Mouse (Mus musculus): ENCODE results near the gene Pbx2. TPM values are rescaled to one million over a fixed set of nuclear protein-coding genes. Genes with fewer than 3 reads are reported as not detected.

The Pbx2 gene
- polyA plus RNA-seq, 1 experiment, result 21.6 TPM

DNA sequence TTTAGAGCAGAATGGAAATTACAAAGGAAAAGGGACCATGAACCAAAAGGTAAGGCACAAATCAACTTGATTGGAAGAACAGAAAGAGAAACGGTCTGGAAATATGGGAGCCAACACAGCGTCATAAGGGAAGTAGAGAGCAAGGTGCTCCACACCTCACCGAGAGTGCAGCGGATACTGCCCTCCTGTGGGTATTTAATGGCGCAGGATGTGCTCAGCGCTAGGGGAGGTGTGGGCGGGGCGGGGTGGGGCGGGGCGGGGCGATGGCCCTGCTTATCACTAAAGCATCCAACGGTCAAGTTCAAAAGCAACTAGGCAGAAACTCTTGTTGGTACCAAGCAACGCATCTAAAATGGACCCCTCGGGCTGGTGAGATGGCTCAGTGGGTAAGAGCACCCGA, 31.2 kb upstream of the Pbx2 start:
- Histone ChIP-seq H3K4me2 (ENCODE audit: low read depth) (no peak overlapping the region), H3K79me2 (ENCODE audit: control insufficient read depth, insufficient read depth) (no peaks in the 10 kb centered on the region), H3K27me3 (ENCODE audit: control insufficient read depth, insufficient read depth, insufficient read length) (peaks cover 57% of the 10 kb centered on the region), H3K36me3 (ENCODE audit: control insufficient read depth, insufficient read depth) (no peaks in the 10 kb centered on the region), H3K4me3 (no peak overlapping the region), H3ac (ENCODE audit: control insufficient read depth, insufficient read length) (no peak overlapping the region)
- TF ChIP-seq MYOG (IDR thresholded peaks at IDR 0.05; ENCODE audit: control insufficient read depth in 1 of 3, insufficient read depth in 1 of 3, insufficient read length in 2 of 3, low read depth in 2 of 3), result no peak

DNA sequence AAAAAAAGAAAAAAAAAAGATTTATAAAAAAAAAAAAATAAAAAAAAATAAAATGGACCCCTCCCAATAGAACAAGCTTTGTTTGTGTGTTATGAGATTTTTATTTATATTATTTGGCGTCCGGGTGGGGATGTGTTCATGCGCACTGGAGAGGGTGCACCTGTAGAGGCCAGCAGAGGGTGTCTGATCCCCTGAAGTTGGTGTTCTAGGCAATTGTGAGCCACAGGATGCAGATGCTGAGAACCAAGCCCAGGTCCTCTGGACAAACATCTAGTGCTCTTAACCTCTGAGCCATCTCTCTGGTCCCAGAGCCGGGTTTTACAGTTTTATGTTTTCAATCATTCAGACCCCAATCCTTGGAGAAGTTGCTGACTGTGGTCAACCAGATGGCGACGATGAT, 30.6 kb upstream of the Pbx2 start:
- H3K79me2 ChIP-seq (ENCODE audit: control insufficient read depth, insufficient read depth), result no peaks in the 10 kb centered on the region
- H3ac ChIP-seq (ENCODE audit: control insufficient read depth, insufficient read length), result no peak overlapping the region
- no peak overlapping the region for H3K4me3 ChIP-seq
- TF ChIP-seq USF1 (IDR thresholded peaks at IDR 0.05; ENCODE audit: low read depth) (no peak), MAX (IDR thresholded peaks at IDR 0.05; ENCODE audit: low read depth) (no peak), E2F4 (IDR thresholded peaks at IDR 0.05; ENCODE audit: insufficient read depth) (no peak), SRF (IDR thresholded peaks at IDR 0.05; ENCODE audit: control insufficient read depth, insufficient read length, low read depth) (no peak), MYOD1 (IDR thresholded peaks at IDR 0.05; ENCODE audit: control insufficient read depth in 1 of 3, insufficient read length in 2 of 3, low read depth in 2 of 3) (no peak), POLR2A (IDR thresholded peaks at IDR 0.05; ENCODE audit: insufficient read length, low read depth) (no peak), REST (IDR thresholded peaks at IDR 0.05; ENCODE audit: insufficient read depth, insufficient read length) (no peak), CEBPB (IDR thresholded peaks at IDR 0.05; ENCODE audit: insufficient read depth, poor library complexity, severe bottlenecking) (no peak), POLR2AphosphoS2 (IDR thresholded peaks at IDR 0.05; ENCODE audit: insufficient read length, low read depth) (no peak), TCF12 (IDR thresholded peaks at IDR 0.05; ENCODE audit: insufficient read depth, poor library complexity, severe bottlenecking) (no peak), MYOG (IDR thresholded peaks at IDR 0.05; ENCODE audit: control insufficient read depth in 1 of 3, insufficient read depth in 1 of 3, insufficient read length in 2 of 3, low read depth in 2 of 3) (no peak), TCF3 (IDR thresholded peaks at IDR 0.05; ENCODE audit: insufficient read length, low read depth) (no peak)
- no peak overlapping the region for H3K4me2 ChIP-seq (ENCODE audit: low read depth)
- H3K36me3 ChIP-seq (ENCODE audit: control insufficient read depth, insufficient read depth), result no peaks in the 10 kb centered on the region
- H3K27me3 ChIP-seq (ENCODE audit: control insufficient read depth, insufficient read depth, insufficient read length), result peaks cover 62% of the 10 kb centered on the region

DNA sequence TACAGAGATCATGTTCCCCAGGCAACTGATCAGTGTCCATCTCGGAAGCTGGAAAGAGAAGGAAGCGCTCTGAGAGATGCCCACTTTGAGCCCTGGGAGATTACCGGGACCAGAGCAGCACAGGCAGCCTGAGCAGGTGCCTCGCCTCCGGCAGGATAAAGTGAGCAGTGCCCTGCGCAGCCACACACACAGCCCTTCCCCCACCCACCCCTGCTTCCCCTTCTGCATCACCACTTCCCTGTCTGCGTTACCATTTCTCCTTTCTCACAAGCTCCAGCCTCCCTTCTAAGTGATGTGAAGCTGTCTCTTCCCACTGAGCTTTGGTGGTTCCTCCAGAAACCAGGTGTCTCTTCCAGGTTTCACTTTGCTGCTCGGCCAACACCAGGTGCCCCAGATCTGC, 29.9 kb upstream of the Pbx2 start:
- H3K27me3 ChIP-seq (ENCODE audit: control insufficient read depth, insufficient read depth, insufficient read length), result peaks cover 69% of the 10 kb centered on the region
- no peak overlapping the region for H3K4me2 ChIP-seq (ENCODE audit: low read depth)

DNA sequence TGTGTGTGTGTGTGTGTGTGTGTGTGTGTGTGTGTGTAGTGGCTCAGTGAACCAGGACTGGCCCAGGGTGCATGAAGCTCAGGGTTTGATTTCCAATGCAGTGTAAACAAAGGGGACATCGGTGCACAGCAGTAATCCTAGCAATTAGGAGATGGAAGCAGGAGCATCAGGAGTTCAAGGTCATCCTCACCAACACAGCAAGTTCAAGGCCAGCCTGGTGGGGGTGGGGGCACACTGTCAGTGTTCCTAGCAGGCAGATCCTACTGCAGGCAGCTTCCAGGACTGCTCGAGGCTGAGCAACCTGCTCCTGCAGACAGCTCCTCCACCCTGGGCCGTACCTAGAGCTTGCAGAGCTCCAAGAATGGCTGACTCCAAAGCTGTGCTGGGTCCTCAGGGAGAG, 28.5 kb upstream of the Pbx2 start:
- no peak overlapping the region for H3K4me3 ChIP-seq
- H3K36me3 ChIP-seq (ENCODE audit: control insufficient read depth, insufficient read depth), result no peaks in the 10 kb centered on the region
- no peaks in the 10 kb centered on the region for H3K79me2 ChIP-seq (ENCODE audit: control insufficient read depth, insufficient read depth)
- H3K27me3 ChIP-seq (ENCODE audit: control insufficient read depth, insufficient read depth, insufficient read length), result peaks cover 71% of the 10 kb centered on the region
- H3K4me2 ChIP-seq (ENCODE audit: low read depth), result no peak overlapping the region
- H3ac ChIP-seq (ENCODE audit: control insufficient read depth, insufficient read length), result no peak overlapping the region
- TF ChIP-seq USF1 (IDR thresholded peaks at IDR 0.05; ENCODE audit: low read depth) (no peak), POLR2A (IDR thresholded peaks at IDR 0.05; ENCODE audit: insufficient read length, low read depth) (no peak), MYOG (IDR thresholded peaks at IDR 0.05; ENCODE audit: control insufficient read depth in 1 of 3, insufficient read depth in 1 of 3, insufficient read length in 2 of 3, low read depth in 2 of 3) (no peak), REST (IDR thresholded peaks at IDR 0.05; ENCODE audit: insufficient read depth, insufficient read length) (no peak), TCF12 (IDR thresholded peaks at IDR 0.05; ENCODE audit: insufficient read depth, poor library complexity, severe bottlenecking) (no peak), SRF (IDR thresholded peaks at IDR 0.05; ENCODE audit: control insufficient read depth, insufficient read length, low read depth) (no peak), CEBPB (IDR thresholded peaks at IDR 0.05; ENCODE audit: insufficient read depth, poor library complexity, severe bottlenecking) (no peak), MYOD1 (IDR thresholded peaks at IDR 0.05; ENCODE audit: control insufficient read depth in 1 of 3, insufficient read length in 2 of 3, low read depth in 2 of 3) (no peak), E2F4 (IDR thresholded peaks at IDR 0.05; ENCODE audit: insufficient read depth) (no peak), TCF3 (IDR thresholded peaks at IDR 0.05; ENCODE audit: insufficient read length, low read depth) (no peak), MAX (IDR thresholded peaks at IDR 0.05; ENCODE audit: low read depth) (no peak), POLR2AphosphoS2 (IDR thresholded peaks at IDR 0.05; ENCODE audit: insufficient read length, low read depth) (no peak)

More for the DNA sequence above, 29.9 kb upstream of the Pbx2 start:
- Histone ChIP-seq H3K79me2 (ENCODE audit: control insufficient read depth, insufficient read depth) (no peaks in the 10 kb centered on the region), H3K4me3 (no peak overlapping the region), H3ac (ENCODE audit: control insufficient read depth, insufficient read length) (no peak overlapping the region), H3K36me3 (ENCODE audit: control insufficient read depth, insufficient read depth) (no peaks in the 10 kb centered on the region)
- TF ChIP-seq POLR2AphosphoS2 (IDR thresholded peaks at IDR 0.05; ENCODE audit: insufficient read length, low read depth) (no peak), TCF3 (IDR thresholded peaks at IDR 0.05; ENCODE audit: insufficient read length, low read depth) (no peak)

DNA sequence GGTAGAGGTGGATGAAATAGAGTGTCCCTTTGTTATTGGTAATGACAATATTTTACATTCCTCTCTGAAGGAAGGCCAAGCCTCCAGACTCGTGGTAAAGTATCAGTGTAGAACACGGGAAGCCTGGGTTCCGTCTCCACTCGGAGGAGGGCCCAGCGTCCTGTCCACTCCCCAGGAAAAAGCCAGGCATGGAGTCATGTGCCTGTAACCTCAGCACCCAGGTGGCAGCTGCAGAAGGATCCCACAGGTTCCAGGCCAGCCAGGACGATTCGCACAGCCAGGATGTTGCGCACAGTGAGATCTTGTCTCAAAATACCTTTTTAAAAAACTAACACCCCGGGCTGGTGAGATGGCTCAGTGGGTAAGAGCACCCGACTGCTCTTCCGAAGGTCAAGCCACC, 27.7 kb upstream of the Pbx2 start:
- Histone ChIP-seq H3K4me3 (no peak overlapping the region), H3K27me3 (ENCODE audit: control insufficient read depth, insufficient read depth, insufficient read length) (peaks cover 68% of the 10 kb centered on the region)

More for the DNA sequence above, 27.7 kb upstream of the Pbx2 start:
- TF ChIP-seq REST (IDR thresholded peaks at IDR 0.05; ENCODE audit: insufficient read depth, insufficient read length) (no peak), MYOG (IDR thresholded peaks at IDR 0.05; ENCODE audit: control insufficient read depth in 1 of 3, insufficient read depth in 1 of 3, insufficient read length in 2 of 3, low read depth in 2 of 3) (no peak), USF1 (IDR thresholded peaks at IDR 0.05; ENCODE audit: low read depth) (no peak), E2F4 (IDR thresholded peaks at IDR 0.05; ENCODE audit: insufficient read depth) (no peak), MYOD1 (IDR thresholded peaks at IDR 0.05; ENCODE audit: control insufficient read depth in 1 of 3, insufficient read length in 2 of 3, low read depth in 2 of 3) (no peak), TCF12 (IDR thresholded peaks at IDR 0.05; ENCODE audit: insufficient read depth, poor library complexity, severe bottlenecking) (no peak), POLR2A (IDR thresholded peaks at IDR 0.05; ENCODE audit: insufficient read length, low read depth) (no peak), POLR2AphosphoS2 (IDR thresholded peaks at IDR 0.05; ENCODE audit: insufficient read length, low read depth) (no peak), TCF3 (IDR thresholded peaks at IDR 0.05; ENCODE audit: insufficient read length, low read depth) (no peak), SRF (IDR thresholded peaks at IDR 0.05; ENCODE audit: control insufficient read depth, insufficient read length, low read depth) (no peak), CEBPB (IDR thresholded peaks at IDR 0.05; ENCODE audit: insufficient read depth, poor library complexity, severe bottlenecking) (no peak), MAX (IDR thresholded peaks at IDR 0.05; ENCODE audit: low read depth) (no peak)
- Histone ChIP-seq H3ac (ENCODE audit: control insufficient read depth, insufficient read length) (no peak overlapping the region), H3K4me2 (ENCODE audit: low read depth) (no peak overlapping the region), H3K79me2 (ENCODE audit: control insufficient read depth, insufficient read depth) (no peaks in the 10 kb centered on the region), H3K36me3 (ENCODE audit: control insufficient read depth, insufficient read depth) (no peaks in the 10 kb centered on the region)

Measured in myocyte (in vitro differentiated cells).